Mouse (Mus musculus) liver, adult 2 months (tissue): ENCODE measurements around the gene Gm45233. TPM values are rescaled to one million over a fixed set of nuclear protein-coding genes. Genes with fewer than 3 reads are reported as not detected.

ENCODE experiments used
- DNase-seq: peaks from one replicate; pipeline ENCODE4 v3.0.0-alpha.2; 2011; ENCODE audit warnings: low read depth, low spot score; ENCODE audit errors: extremely low read depth
- H3K27ac ChIP-seq: fragments of 200-500 bp; replicated peaks from 2 replicates; pipeline ENCODE4 v1.5.1; 2012; ENCODE audit warnings: low read depth, mild to moderate bottlenecking, control low read depth, inconsistent platforms, low read length; ENCODE audit not compliant: insufficient read depth
- H3K27me3 ChIP-seq: fragments of 200-500 bp; 2 replicates; pipeline ENCODE4 v1.6.1; 2012; ENCODE audit warnings: mild to moderate bottlenecking, moderate library complexity, low read length, inconsistent platforms; ENCODE audit not compliant: control insufficient read depth, insufficient read depth
- H3K36me3 ChIP-seq: fragments of 200-500 bp; 2 replicates; pipeline ENCODE4 v1.6.1; 2012; ENCODE audit warnings: low read length, inconsistent platforms; ENCODE audit not compliant: control insufficient read depth, insufficient read depth
- H3K4me1 ChIP-seq: fragments of 200-500 bp; 2 replicates; pipeline ENCODE4 v1.6.1; 2011; ENCODE audit warnings: low read length; ENCODE audit not compliant: control insufficient read depth, insufficient read depth
- H3K4me3 ChIP-seq: fragments of 200-500 bp; 2 replicates; pipeline ENCODE4 v1.5.1; 2011; ENCODE audit warnings: low read depth, mild to moderate bottlenecking, control low read depth, low read length, moderate library complexity; ENCODE audit not compliant: insufficient read depth
- H3K79me2 ChIP-seq: fragments of 200-500 bp; 2 replicates; pipeline ENCODE4 v1.6.1; 2012; ENCODE audit warnings: inconsistent platforms, mild to moderate bottlenecking, low read length, moderate library complexity; ENCODE audit not compliant: control insufficient read depth, insufficient read depth
- H3K9ac ChIP-seq: fragments of 200-500 bp; 2 replicates; pipeline ENCODE4 v1.6.1; 2012; ENCODE audit warnings: low read depth, mild to moderate bottlenecking, control low read depth, inconsistent platforms, low read length
- CTCF ChIP-seq: fragments of 200-500 bp; IDR thresholded peaks from 2 replicates; pipeline ENCODE4 v1.5.1; 2011; ENCODE audit warnings: low read depth, low read length, control low read depth
- POLR2A ChIP-seq: fragments of 200-500 bp; IDR thresholded peaks from 2 replicates; pipeline ENCODE4 v1.6.1; 2011; ENCODE audit warnings: low read length, control low read depth; ENCODE audit not compliant: insufficient read depth; ENCODE audit errors: extremely low read depth
- WGBS: fragments of 180-500 bp; shearing (Covaris S2); methylation state at CpG from one replicate; pipeline ENCODE4 v1.1.7; 2018; 5-methylcytosine and 5-hydroxymethylcytosine counted together
- polyA plus RNA-seq: library from polyadenylated mRNA; depleted of rRNA; stranded (reverse); fragments of >200 nt; gene quantifications from 2 replicates; pipeline ENCODE4 v1.2.3, GENCODE M21; 2012
- total RNA-seq: library from RNA; depleted of rRNA; stranded (reverse); fragments of >200 nt; gene quantifications from 2 replicates; pipeline ENCODE4 v1.2.3, GENCODE M21; 2014

The Gm45233 gene
- total and polyA plus RNA-seq, 2 experiments: 0.28 TPM; not detected in 1

DNA sequence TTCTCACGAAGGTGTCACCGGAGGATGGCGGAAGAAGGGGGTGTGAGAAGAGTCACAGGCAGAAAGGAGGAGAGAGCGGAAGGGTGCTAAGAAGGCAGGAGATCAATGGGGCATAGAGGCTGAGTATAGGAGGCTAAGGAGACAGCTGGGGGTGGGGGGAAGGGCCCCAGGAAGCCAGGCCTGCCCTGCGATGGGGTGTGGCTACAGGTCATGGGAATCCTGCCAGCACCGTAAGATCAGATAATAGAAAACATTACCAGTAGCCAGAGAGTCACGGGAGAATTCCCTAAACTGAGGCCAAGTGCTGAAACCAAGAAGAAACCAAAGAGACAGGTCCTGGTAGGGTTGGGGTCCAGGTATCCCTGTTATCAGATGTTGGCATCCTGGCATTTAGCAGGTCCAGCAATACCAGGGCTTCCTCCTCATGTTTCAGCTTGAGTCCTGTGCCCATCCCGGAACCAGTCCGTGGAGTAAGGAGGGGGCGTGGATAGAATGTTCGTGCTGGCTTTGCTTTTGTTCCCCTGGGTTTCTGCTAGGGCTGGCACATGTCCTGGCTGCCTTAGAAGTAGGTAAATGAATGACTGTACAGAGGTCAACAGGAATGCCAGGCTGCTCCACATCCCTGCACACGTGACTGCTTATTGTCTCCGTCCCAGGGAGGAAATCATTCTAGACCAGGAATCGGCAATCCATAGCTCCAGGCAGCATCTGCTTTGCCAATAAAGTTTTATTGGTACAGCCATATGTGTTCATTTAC lies 9.8 kb downstream of the Gm45233 start:
- Histone ChIP-seq H3K9ac (no peak overlapping the region), H3K79me2 (no peaks in the 10 kb centered on the region), H3K27ac (peak overlapping the region; percentile 42; the same call in 1 of the 2 replicates), H3K4me1 (peaks cover 34% of the 10 kb centered on the region), H3K36me3 (peaks cover 24% of the 10 kb centered on the region), H3K4me3 (no peak overlapping the region), H3K27me3 (no peaks in the 10 kb centered on the region)
- no peak for TF ChIP-seq POLR2A
- TF ChIP-seq CTCF: no peak
- peak; percentile 78 for DNase-seq
- 42% methylated on average over 14 of the region's 14 CpGs for WGBS

DNA sequence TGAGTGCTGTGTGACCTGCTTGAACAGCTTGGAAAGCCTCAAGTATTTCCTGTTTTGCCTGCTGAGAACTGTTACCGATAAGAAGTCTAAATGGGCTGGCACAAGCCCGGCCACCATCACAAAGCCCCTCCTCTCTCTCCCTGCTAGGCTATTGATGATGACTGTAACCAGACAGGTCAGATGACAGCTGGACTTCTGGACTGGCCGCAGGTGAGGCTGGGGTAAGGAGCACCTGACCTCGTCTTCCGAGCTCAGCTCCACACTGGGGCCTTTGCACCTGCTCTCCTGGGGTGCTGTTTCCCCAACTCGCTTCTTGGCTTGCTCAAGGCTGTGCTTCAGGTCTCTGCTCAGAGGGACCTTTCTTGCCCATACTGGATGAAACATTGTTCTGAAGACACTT lies 10.4 kb downstream of the Gm45233 start:
- DNase-seq: no peak
- Histone ChIP-seq H3K79me2 (no peaks in the 10 kb centered on the region), H3K9ac (no peak overlapping the region), H3K36me3 (peaks cover 24% of the 10 kb centered on the region), H3K27me3 (no peaks in the 10 kb centered on the region), H3K27ac (no peak overlapping the region), H3K4me3 (no peak overlapping the region), H3K4me1 (peaks cover 33% of the 10 kb centered on the region)
- WGBS: 70% methylated on average over 6 of the region's 6 CpGs
- TF ChIP-seq POLR2A (no peak), CTCF (no peak)

DNA sequence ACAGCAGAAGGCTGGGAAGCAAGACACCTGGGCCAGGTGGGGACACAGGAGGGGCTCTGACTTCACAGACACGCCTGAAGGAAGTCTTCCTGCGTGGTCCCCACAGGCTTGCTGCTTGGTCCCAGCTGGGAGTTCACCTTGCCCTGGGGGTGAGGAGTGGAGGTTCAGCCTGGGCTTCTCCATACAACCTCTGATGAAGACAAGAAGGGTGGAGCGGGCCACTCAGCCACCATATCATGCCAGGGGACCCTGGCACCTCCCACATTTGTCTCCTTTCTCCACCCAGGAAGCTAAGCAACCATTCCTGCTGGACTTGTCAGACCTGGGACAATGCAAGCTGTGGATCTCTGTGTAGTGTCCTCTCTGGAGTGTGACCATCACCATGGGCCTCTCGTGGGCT lies 18.9 kb downstream of the Gm45233 start, which contains the start of gene Vsig10l:
Vsig10l (plus strand) TSS at position 301 of the 400 bp plus-strand sequence.
- no peak for DNase-seq
- no peak within 1 kb of the TSS for H3K4me3 ChIP-seq
- H3K4me1 ChIP-seq: peaks cover 2% of the 10 kb centered on the region
- H3K27me3 ChIP-seq: no peaks in the 10 kb centered on the region
- WGBS: 71% methylated on average over 4 of the region's 4 CpGs
- no peak within 1 kb of the TSS for H3K27ac ChIP-seq
- no peak for TF ChIP-seq POLR2A
- no peak within 1 kb of the TSS for H3K9ac ChIP-seq
- H3K79me2 ChIP-seq: no peaks in the 10 kb centered on the region
- no peaks in the 10 kb centered on the region for H3K36me3 ChIP-seq

DNA sequence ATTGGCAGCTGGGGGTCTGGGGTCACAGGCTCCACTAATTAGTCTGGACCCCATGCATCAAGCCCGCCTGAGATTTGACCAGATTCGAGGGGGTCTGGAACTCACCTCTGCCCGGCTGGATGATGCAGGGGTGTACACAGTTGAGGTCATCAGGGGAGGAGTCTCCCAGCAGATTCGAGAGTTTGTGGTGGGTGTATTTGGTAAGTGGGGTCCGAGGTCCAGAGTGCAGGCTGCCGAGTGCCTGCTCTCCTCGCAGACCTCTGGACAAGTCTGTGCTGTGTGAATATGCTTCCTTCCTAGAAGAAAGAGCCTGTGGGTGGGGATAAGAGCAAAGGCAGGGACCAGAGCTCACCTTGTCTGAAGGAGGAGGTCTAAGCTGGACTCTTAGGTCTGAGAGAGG lies 20.0 kb downstream of the Gm45233 start:
- DNase-seq: no peak
- no peak overlapping the region for H3K27ac ChIP-seq
- WGBS: 71% methylated on average over 7 of the region's 7 CpGs
- no peaks in the 10 kb centered on the region for H3K36me3 ChIP-seq
- peaks cover 2% of the 10 kb centered on the region for H3K4me1 ChIP-seq
- no peaks in the 10 kb centered on the region for H3K79me2 ChIP-seq
- H3K9ac ChIP-seq: no peak overlapping the region
- H3K4me3 ChIP-seq: no peak overlapping the region
- TF ChIP-seq CTCF (no peak), POLR2A (no peak)
- no peaks in the 10 kb centered on the region for H3K27me3 ChIP-seq

DNA sequence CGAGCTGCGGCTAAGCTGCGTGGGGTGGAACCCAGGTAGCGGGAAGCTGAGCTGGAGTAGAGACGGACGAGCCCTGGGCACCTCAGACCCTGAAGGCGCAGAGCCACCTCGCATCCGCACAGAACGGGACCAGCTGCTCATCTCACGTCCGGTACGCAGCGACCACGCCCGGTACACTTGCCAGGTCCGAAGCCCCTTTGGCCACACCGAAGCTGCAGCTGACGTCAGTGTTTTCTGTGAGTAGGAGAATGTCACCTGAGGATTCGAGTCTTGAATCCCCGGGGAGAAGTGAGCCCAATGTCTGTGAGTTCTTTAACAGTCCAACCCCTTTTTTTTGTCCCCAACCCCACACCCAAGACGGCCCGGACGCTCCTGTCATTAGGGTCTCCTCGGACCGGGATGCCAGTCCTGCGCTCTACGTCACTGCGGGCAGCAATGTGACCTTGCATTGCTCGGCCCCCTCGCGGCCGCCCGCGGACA lies 21.0 kb downstream of the Gm45233 start:
- 25% methylated on average over 35 of the region's 35 CpGs for WGBS

More for the DNA sequence above, 21.0 kb downstream of the Gm45233 start:
- TF ChIP-seq CTCF: 0 out of 2 replicates have a peak, but pooled peaks have one; percentile 17
- TF ChIP-seq POLR2A: no peak
- Histone ChIP-seq H3K36me3 (no peaks in the 10 kb centered on the region), H3K4me1 (peaks cover 2% of the 10 kb centered on the region), H3K4me3 (peak overlapping the region; percentile 52; the same call in 1 of the 2 replicates), H3K27me3 (no peaks in the 10 kb centered on the region), H3K27ac (no peak overlapping the region), H3K79me2 (no peaks in the 10 kb centered on the region), H3K9ac (peak overlapping the region; percentile 48)
- DNase-seq: no peak
